Mouse (Mus musculus) spleen, adult 2 months (tissue): ENCODE measurements at regions not wholly inside any gene's neighbourhood (a gene's known extent, or its start where the extent isn't known, plus 50 kb on each side); places are given as distances from the start of the nearest gene placed in this dataset.

Experiments used
- CTCF ChIP-seq: fragments of 200-500 bp; IDR thresholded peaks from 2 replicates; pipeline ENCODE4 v1.5.1; 2011; ENCODE audit warnings: mild to moderate bottlenecking, inconsistent platforms; ENCODE audit not compliant: insufficient read depth, insufficient read length, insufficient replicate concordance; ENCODE audit errors: extremely low read depth
- POLR2A ChIP-seq: fragments of 200-500 bp; IDR thresholded peaks from 2 replicates; pipeline ENCODE4 v1.6.1; 2011; ENCODE audit warnings: low read depth, low read length, inconsistent platforms

- TF ChIP-seq CTCF (no peak), POLR2A (no peak)
These were observed 87.6 kb upstream of the Prr30 start for GRCm38 (mm10) chr14:101287755-101288154.
